Mouse (Mus musculus) heart, adult 18-20 months (tissue): Measurements from ENCODE around the gene Hoxa9. TPM values are rescaled to one million over a fixed set of nuclear protein-coding genes. Genes with fewer than 3 reads are reported as not detected.

Experiments
- DNase-seq, 2 experiments: peaks; one replicate each; pipeline ENCODE4 v3.0.0; 2021 to 2022; ENCODE audit warnings: mixed read lengths in 1 of 2
- total RNA-seq, 2 experiments: library from RNA; stranded (reverse); gene quantifications; 2 replicates each; pipeline ENCODE4 v1.2.3; 2021

Hoxa9 gene
- total RNA-seq, 2 experiments from 2014 or later: not detected

GRCm38 (mm10) chr6:52228475-52229465, 2.1 kb downstream of the Hoxa9 start:
- DNase-seq: peak in 1 of 2 experiments; percentile 31

DNA sequence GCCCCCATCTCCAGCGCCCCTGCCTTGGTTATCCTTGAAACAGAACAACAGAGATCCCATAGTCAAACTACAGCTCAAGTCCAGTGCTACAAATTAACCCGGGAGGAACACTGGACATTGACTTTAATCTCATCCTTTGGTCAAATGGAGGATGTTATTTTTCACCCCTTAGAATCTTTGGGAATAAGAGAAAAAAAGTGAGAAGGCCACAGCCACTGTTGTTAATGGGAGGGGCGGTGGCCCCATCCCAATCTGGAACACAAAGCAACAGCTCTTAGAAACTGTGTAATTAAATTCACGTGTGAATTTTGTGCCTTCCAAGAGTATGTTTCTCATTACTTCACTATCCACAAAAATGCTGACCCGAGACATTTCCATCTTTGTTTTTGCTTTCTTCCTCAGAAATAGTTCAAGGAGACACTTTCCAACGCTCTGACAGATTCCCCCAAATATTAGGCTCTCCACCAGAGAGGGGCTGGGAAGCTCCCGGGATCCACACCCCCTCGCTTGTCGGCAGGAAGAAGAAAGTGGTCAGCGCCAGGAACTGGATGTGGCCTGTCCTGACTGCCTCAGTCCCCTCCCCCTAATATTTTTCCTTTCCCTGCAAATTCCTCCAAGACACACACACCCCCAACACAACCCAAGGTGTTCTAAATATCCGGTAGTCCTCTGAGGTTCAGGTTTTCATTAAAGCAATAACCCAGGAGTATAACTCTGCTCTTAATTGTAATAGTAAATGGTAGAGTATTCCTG, 3.2 kb downstream of the Hoxa9 start:
- DNase-seq: no peak

- no peak for DNase-seq
Observed at GRCm38 (mm10) chr6:52226569-52227257, 4.2 kb downstream of the Hoxa9 start.

GRCm38 (mm10) chr6:52225612-52226568, 5.0 kb downstream of the Hoxa9 start:
- DNase-seq: peak in 1 of 2 experiments; percentile 26

GRCm38 (mm10) chr6:52224895-52225611, 5.8 kb downstream of the Hoxa9 start:
- DNase-seq: no peak

DNA sequence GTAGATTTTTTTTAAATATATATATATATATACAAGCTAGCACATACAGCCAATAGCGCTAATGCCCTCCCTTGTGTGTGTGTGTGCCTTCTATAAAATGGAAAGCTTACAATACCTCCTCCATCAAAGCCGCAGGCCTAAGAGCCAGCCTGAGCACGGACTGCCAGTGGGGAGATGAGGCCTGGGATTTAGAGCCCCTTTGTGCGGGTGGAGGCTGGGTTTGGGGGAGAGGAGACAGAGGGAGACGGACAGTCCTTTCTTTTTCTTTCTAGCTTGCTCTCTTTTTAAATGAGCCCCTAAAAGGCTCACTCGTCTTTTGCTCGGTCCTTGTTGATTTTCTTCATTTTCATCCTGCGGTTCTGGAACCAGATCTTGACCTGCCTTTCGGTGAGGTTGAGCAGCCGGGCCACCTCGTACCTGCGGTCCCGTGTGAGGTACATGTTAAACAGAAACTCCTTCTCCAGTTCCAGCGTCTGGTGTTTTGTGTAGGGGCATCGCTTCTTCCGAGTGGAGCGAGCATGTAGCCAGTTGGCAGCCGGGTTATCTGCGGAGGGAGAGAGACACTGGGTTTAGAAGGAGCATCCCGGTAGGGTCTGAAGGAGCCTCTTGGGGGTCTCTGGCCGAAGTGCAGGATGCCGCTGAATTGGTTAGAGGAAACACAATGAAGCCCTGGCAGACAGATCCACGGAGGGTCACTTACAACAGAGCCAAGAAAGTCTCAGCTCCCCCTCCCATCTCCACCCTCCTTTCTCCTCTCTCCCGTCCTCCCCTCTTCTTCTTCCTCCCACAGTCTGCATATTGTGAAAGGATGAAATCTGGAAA, 6.7 kb downstream of the Hoxa9 start:
- DNase-seq: peak in 1 of 2 experiments; percentile 23

DNA sequence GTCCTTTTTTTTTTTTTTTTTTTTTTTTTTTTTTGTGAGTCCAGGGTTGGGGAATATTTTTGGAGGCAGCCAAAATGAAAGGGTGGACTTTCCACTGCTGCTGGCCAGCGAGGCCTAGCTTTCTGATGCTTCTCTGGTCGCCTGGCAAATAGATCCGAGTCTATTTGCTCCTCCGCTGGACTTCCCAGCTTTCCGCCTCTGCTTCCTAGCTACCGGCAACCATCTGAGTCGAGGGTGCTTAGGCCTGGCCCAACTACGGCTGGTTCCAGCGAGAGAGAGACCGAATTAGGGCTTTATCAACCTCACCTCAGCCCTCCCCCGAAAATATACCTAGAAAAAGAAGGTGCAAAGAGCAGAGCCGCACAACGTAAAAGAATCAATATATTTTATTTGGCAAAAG, 8.2 kb downstream of the Hoxa9 start:
- no peak for DNase-seq

DNA sequence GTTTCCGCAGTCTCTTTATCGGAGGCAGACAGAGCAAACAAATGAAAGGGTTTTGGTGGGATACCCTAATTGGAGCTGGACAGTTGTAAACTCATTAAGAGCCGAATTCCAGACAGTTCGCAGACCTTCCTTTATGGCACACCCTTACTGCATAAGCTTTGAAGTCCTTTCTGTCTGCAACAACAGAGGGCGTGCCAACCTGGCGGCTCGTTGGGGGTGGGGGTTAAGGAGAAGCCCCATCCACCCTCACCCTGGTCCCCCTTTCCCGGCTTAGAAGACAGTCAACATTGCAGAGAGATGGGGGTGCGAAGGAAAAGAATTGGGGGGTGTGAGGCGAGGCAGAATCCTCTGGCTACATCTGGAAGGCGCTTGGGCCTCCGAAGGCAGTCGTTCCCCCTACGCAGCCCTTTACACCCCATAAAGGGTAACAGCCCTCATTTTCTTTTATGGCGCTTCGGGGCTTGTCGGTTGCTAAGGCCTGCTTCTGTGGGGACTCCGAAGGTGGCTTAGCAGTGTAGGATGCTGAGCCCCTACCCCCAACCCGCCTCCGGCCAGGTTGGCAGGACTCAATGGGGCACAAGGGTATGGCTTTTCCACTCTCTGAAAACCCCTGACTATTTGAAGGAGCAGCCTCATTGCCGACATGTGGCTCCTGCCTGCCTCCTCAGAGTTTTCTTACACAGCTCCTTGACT, 8.8 kb downstream of the Hoxa9 start:
- DNase-seq: no peak

- peak; percentile 84 to 90 for DNase-seq
Observed at GRCm38 (mm10) chr6:52221337-52221992, 9.4 kb downstream of the Hoxa9 start, which contains the start of gene Hoxa7. Gene Hoxa7 (minus strand): TSS chr6:52221854.

- peak in 1 of 2 experiments; percentile 23 for DNase-seq
Observed at GRCm38 (mm10) chr6:52220865-52221310, 10.0 kb downstream of the Hoxa9 start.

- no peak for DNase-seq
Observed at GRCm38 (mm10) chr6:52220003-52220864, 10.7 kb downstream of the Hoxa9 start.

DNA sequence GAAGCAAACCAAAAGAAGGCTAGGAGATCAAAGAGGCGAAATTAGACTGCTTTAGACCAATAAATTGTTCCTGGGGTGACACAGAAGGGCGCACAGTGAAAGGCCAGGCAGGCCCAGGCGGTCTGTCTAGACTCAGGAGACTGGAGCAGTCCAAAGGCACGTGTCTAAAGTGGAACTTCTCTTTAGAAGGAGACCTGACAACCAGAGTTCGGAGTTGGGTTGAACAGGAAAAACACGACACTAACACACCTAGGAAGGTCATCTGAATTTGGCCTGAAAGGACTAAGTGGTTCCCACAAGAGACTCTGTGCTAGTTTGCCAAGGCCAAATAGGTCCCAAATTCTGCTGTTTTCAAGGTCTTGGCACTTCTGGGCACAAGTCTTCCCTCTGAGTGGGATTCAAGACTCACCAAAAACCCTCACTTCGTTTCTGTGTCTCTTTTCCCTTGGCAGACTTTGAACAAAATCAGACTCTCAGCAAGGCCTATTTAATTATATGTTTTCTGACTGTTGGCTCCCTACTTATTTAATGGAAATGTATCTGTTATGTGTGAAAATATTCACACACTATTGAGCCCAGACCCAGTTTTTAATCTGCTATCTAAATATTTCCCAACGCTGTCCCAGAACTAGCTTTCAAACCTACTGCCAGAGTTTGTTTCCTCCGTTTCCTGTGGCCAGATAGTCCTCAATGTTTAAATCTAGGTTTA, 11.5 kb downstream of the Hoxa9 start:
- no peak for DNase-seq

GRCm38 (mm10) chr6:52218643-52219215, 12.2 kb downstream of the Hoxa9 start:
- DNase-seq: no peak

GRCm38 (mm10) chr6:52217895-52218642, 12.8 kb downstream of the Hoxa9 start:
- DNase-seq: peak in 1 of 2 experiments; percentile 23

- DNase-seq: peak in 1 of 2 experiments; percentile 38
Observed at GRCm38 (mm10) chr6:52217459-52217768, 13.5 kb downstream of the Hoxa9 start.
